20 mouse cellular contexts compared by ENCODE assay signal in the genomic region with DNA sequence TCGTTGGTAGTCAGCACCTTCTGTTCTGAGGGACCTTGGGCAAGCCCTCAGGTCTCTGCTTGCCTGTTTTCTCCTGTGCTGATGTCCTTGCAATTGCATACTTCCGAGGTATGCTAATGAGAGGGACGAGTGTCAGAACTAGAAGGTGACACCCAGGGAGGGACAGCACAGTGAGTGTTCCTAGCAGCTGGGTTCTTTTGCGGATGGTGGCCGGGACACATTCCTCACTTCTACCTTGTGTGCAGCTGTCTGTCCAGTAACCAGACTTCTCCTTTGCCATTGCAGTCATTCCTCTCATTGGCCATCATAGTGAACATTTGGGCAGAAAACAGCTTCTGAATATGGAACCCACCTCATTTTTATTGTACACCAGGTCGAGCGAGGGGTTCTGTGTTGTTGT. TPM values are rescaled to one million over a fixed set of nuclear protein-coding genes. Genes with fewer than 3 reads are reported as not detected.
A peak's percentile ranks its signal among the peaks of the same experiment; 100 is the strongest.
DNase-seq lines count a peak whose midpoint lies in the region; ATAC-seq and TF ChIP-seq lines count a peak whose summit lies in the region.
"Had no signal": no experiment of that assay in that cellular context is flagged by ENCODE, and none has a peak within 500 bp of the region (broad histone marks: within the 10 kb centered on the region; RNA-seq: fewer than 3 reads in every experiment).

No protein-coding gene starts in this region.

- TF ChIP-seq EP300 in liver, postnatal 0 days (IDR thresholded peaks at IDR 0.05; ENCODE audit: low read depth), result no peak
- TF ChIP-seq EP300 in ES-Bruce4 (IDR thresholded peaks at IDR 0.05; ENCODE audit: insufficient read depth, low read depth, low read length), result 0 out of 2 replicates have a peak, but pooled peaks have one; percentile 17
- no peak for TF ChIP-seq EP300 in stomach, postnatal 0 days (optimal IDR thresholded peaks at IDR 0.05)

- H3K4me1 ChIP-seq in heart, embryonic 11.5 days (ENCODE audit: control insufficient read depth, insufficient read depth, low read length), result peaks cover 6% of the 10 kb centered on the region
- H3K4me1 ChIP-seq in liver, embryonic 12.5 days, result peaks cover 59% of the 10 kb centered on the region
- H3K4me1 ChIP-seq in liver, postnatal 0 days (ENCODE audit: insufficient read depth), result peaks cover 25% of the 10 kb centered on the region
- peaks cover 2% of the 10 kb centered on the region for H3K4me1 ChIP-seq in ES-Bruce4 (ENCODE audit: control insufficient read depth, insufficient read depth, low read length)
- H3K4me1 ChIP-seq in stomach, postnatal 0 days (replicated peaks; ENCODE audit: control insufficient read depth, insufficient read depth), result peaks cover 5% of the 10 kb centered on the region
- H3K4me1 ChIP-seq: forebrain, embryonic 13.5 days; hindbrain, embryonic 15.5 days had no signal

- WGBS in heart, embryonic 11.5 days (ENCODE audit: insufficient replicate concordance), result 60% methylated on average over 7 of the region's 7 CpGs
- WGBS in liver, embryonic 12.5 days (ENCODE audit: insufficient replicate concordance), result 70% methylated on average over 7 of the region's 7 CpGs
- 69% methylated on average over 7 of the region's 7 CpGs for WGBS in liver, postnatal 0 days (ENCODE audit: insufficient replicate concordance)
- WGBS in stomach, postnatal 0 days, result 63% methylated on average over 7 of the region's 7 CpGs

- ATAC-seq in heart, embryonic 11.5 days (replicated peaks; ENCODE audit: insufficient number of reproducible peaks, low FRiP score, low TSS enrichment), result no peak
- no peak for ATAC-seq in liver, embryonic 12.5 days
- no peak for ATAC-seq in liver, postnatal 0 days
- ATAC-seq in stomach, postnatal 0 days (ENCODE audit: low FRiP score, low TSS enrichment), result no peak
- ATAC-seq: forebrain, embryonic 13.5 days; forebrain, postnatal 0 days had no signal

- H3K36me3 ChIP-seq in heart, embryonic 11.5 days (ENCODE audit: control insufficient read depth, insufficient read depth, low read length), result no peaks in the 10 kb centered on the region
- H3K36me3 ChIP-seq in liver, embryonic 12.5 days, result no peaks in the 10 kb centered on the region
- no peaks in the 10 kb centered on the region for H3K36me3 ChIP-seq in liver, postnatal 0 days (replicated peaks; ENCODE audit: insufficient read depth, low read length)
- no peaks in the 10 kb centered on the region for H3K36me3 ChIP-seq in ES-Bruce4 (ENCODE audit: control insufficient read depth, insufficient read depth, low read length, poor library complexity, severe bottlenecking)
- H3K36me3 ChIP-seq in stomach, postnatal 0 days (ENCODE audit: control insufficient read depth, insufficient read depth, low read length), result no peaks in the 10 kb centered on the region
- H3K36me3 ChIP-seq: embryonic facial prominence, embryonic 13.5 days; G1E; heart, embryonic 13.5 days; hindbrain, embryonic 15.5 days had no signal

- no peaks in the 10 kb centered on the region for H3K9me3 ChIP-seq in heart, embryonic 11.5 days (replicated peaks; ENCODE audit: control insufficient read depth, low read length)
- no peaks in the 10 kb centered on the region for H3K9me3 ChIP-seq in liver, embryonic 12.5 days (replicated peaks)
- H3K9me3 ChIP-seq in liver, postnatal 0 days (ENCODE audit: low read length), result no peaks in the 10 kb centered on the region
- H3K9me3 ChIP-seq in ES-Bruce4 (replicated peaks; ENCODE audit: control insufficient read depth, insufficient read depth, low read length, poor library complexity, severe bottlenecking), result no peaks in the 10 kb centered on the region
- H3K9me3 ChIP-seq in stomach, postnatal 0 days (ENCODE audit: control insufficient read depth, low read length), result no peaks in the 10 kb centered on the region
- H3K9me3 ChIP-seq: embryonic facial prominence, embryonic 13.5 days; forebrain, embryonic 13.5 days; G1E; heart, embryonic 13.5 days; hindbrain, embryonic 15.5 days had no signal

- H3K27me3 ChIP-seq in heart, embryonic 11.5 days (ENCODE audit: control insufficient read depth, insufficient read depth, low read length), result no peaks in the 10 kb centered on the region
- no peaks in the 10 kb centered on the region for H3K27me3 ChIP-seq in liver, embryonic 12.5 days (replicated peaks)
- H3K27me3 ChIP-seq in liver, postnatal 0 days (ENCODE audit: insufficient read depth, low read length), result no peaks in the 10 kb centered on the region
- no peaks in the 10 kb centered on the region for H3K27me3 ChIP-seq in ES-Bruce4 (ENCODE audit: control insufficient read depth, insufficient read depth, low read length, poor library complexity, severe bottlenecking)
- no peaks in the 10 kb centered on the region for H3K27me3 ChIP-seq in stomach, postnatal 0 days (ENCODE audit: control insufficient read depth, insufficient read depth, low read length)
- H3K27me3 ChIP-seq: embryonic facial prominence, embryonic 13.5 days; forebrain, embryonic 13.5 days; heart, embryonic 13.5 days; hindbrain, embryonic 15.5 days had no signal

- TF ChIP-seq POLR2A in ES-Bruce4 (IDR thresholded peaks at IDR 0.05; ENCODE audit: insufficient read depth, low read length), result no peak

- H3K27ac ChIP-seq in heart, embryonic 11.5 days (ENCODE audit: low read depth, low read length), result no peak overlapping the region
- H3K27ac ChIP-seq in liver, embryonic 12.5 days, result 0 out of 2 replicates have a peak overlapping the region, but pooled peaks have one; percentile 0
- no peak overlapping the region for H3K27ac ChIP-seq in liver, postnatal 0 days (ENCODE audit: low read depth)
- H3K27ac ChIP-seq in ES-Bruce4 (ENCODE audit: insufficient read depth, low read length), result no peak overlapping the region
- peak overlapping the region; percentile 40; the same call in 1 of the 2 replicates for H3K27ac ChIP-seq in stomach, postnatal 0 days (replicated peaks)
- H3K27ac ChIP-seq: embryonic facial prominence, embryonic 13.5 days; forebrain, embryonic 13.5 days; heart, embryonic 13.5 days; hindbrain, embryonic 15.5 days had no signal

- no peak overlapping the region for H3K9ac ChIP-seq in heart, embryonic 11.5 days (ENCODE audit: low read depth, low read length)
- H3K9ac ChIP-seq in liver, embryonic 12.5 days, result no peak overlapping the region
- no peak overlapping the region for H3K9ac ChIP-seq in liver, postnatal 0 days (replicated peaks)
- no peak overlapping the region for H3K9ac ChIP-seq in ES-Bruce4 (ENCODE audit: low read depth, poor library complexity, severe bottlenecking)
- no peak overlapping the region for H3K9ac ChIP-seq in stomach, postnatal 0 days (ENCODE audit: low read length)
- H3K9ac ChIP-seq: embryonic facial prominence, embryonic 13.5 days; forebrain, embryonic 13.5 days; forebrain, postnatal 0 days; heart, embryonic 13.5 days; hindbrain, embryonic 15.5 days had no signal

- no peak for TF ChIP-seq CTCF in liver, postnatal 0 days (IDR thresholded peaks at IDR 0.05; ENCODE audit: low read depth)
- no peak for TF ChIP-seq CTCF in ES-Bruce4 (IDR thresholded peaks at IDR 0.05; ENCODE audit: low read depth, low read length)
- TF ChIP-seq CTCF in stomach, postnatal 0 days (IDR thresholded peaks at IDR 0.05; ENCODE audit: low read depth), result no peak

- no peak overlapping the region for H3K4me3 ChIP-seq in heart, embryonic 11.5 days (ENCODE audit: low read depth, low read length)
- no peak overlapping the region for H3K4me3 ChIP-seq in liver, embryonic 12.5 days
- no peak overlapping the region for H3K4me3 ChIP-seq in liver, postnatal 0 days (ENCODE audit: low read depth, low read length)
- no peak overlapping the region for H3K4me3 ChIP-seq in ES-Bruce4 (ENCODE audit: low read depth, low read length)
- H3K4me3 ChIP-seq in stomach, postnatal 0 days (ENCODE audit: low read depth, low read length), result no peak overlapping the region
- H3K4me3 ChIP-seq: embryonic facial prominence, embryonic 13.5 days; forebrain, embryonic 13.5 days; heart, embryonic 13.5 days; hindbrain, embryonic 15.5 days had no signal

- no peak overlapping the region for H3K4me2 ChIP-seq in heart, embryonic 11.5 days
- no peak overlapping the region for H3K4me2 ChIP-seq in liver, embryonic 12.5 days
- no peak overlapping the region for H3K4me2 ChIP-seq in liver, postnatal 0 days (ENCODE audit: low read depth, low read length)
- no peak overlapping the region for H3K4me2 ChIP-seq in stomach, postnatal 0 days (replicated peaks; ENCODE audit: low read depth)
- H3K4me2 ChIP-seq: embryonic facial prominence, embryonic 13.5 days; forebrain, embryonic 13.5 days; heart, embryonic 13.5 days; hindbrain, embryonic 15.5 days had no signal

- DNase-seq in heart, adult 11 months, result peak; percentile 21
- no peak for DNase-seq in liver, postnatal 0 days
- no peak for DNase-seq in stomach, postnatal 0 days (ENCODE audit: low spot score)
- DNase-seq in kidney, adult 8-10 months, result no peak
- DNase-seq: adrenal gland, postnatal 14 days; B cell, adult 2 months; cerebellum, adult 18-20 months; cerebellum, adult 9-11 months; cerebellum, postnatal 36 days; forebrain, postnatal 0 days; gastrocnemius, postnatal 14 days; heart, postnatal 36 days had no signal

RNA-seq across cellular contexts. Expression of a gene that starts 51.8 kb away (rescaled TPM):
- polyA plus RNA-seq in heart, embryonic 11.5 days (2014; fragmentation: Nextera tagmentation; extraction: Ambion mirVana), result 9.8 and 12.5 TPM in 2 replicates
- polyA plus RNA-seq in liver, embryonic 12.5 days (2016; fragmentation: Nextera tagmentation; extraction: Ambion mirVana), result 88.3 and 96.9 TPM in 2 replicates
- polyA plus RNA-seq in liver, postnatal 0 days (2015; fragmentation: Nextera tagmentation; extraction: Ambion mirVana), result 49.5 and 65.0 TPM in 2 replicates
- 89.5 and 90.3 TPM in 2 replicates for polyA plus RNA-seq in ES-Bruce4 (2011; ENCODE audit: insufficient read depth, insufficient read length, low read depth, missing spikeins)
- 23.0 and 26.2 TPM in 2 replicates for polyA plus RNA-seq in stomach, postnatal 0 days (2015; fragmentation: Nextera tagmentation; extraction: Ambion mirVana)

Comparison
In these comparisons a context has a peak if more than half of its experiments do, and no peak if none do; other contexts are left out.
1. H3K27ac ChIP-seq: peak in liver, embryonic 12.5 days (single experiment) and stomach, postnatal 0 days (single experiment); none in heart, embryonic 11.5 days (single experiment), liver, postnatal 0 days (single experiment) and ES-Bruce4 (single experiment).